Mouse (Mus musculus) kidney, adult 8-10 months (tissue): ENCODE data around the gene Ttc41.

Experiments used
- DNase-seq, 2 experiments: peaks; one replicate each; pipeline ENCODE4 v3.0.0; 2022

The Ttc41 gene

DNA sequence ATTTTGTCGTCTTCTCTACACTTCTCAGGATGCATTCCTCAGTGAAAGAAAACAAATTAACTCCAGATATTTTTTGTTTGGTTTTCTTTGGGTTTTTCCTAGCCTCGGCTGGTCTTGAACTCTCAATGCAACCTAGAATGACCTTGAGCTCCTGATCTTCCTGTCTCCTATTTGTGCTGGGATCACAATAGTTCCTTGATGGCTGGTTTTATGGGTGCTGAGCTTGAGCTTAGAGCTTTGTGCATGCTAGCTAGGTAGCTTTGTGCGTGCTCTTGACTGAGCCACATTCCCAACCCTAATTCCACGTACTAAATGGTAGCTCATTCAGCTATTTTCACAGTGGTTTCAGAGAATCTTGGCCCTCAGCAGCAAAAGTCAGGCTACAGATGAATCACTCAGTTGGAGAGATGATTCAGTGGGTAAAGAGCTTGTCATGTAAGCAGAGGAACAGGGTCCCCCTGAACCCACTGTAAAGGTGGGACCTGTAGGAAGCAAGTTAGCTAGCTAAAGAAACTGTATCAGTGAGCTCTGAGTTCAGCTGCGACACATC, 78.6 kb downstream of the Ttc41 start:
- DNase-seq, result no peak

DNA sequence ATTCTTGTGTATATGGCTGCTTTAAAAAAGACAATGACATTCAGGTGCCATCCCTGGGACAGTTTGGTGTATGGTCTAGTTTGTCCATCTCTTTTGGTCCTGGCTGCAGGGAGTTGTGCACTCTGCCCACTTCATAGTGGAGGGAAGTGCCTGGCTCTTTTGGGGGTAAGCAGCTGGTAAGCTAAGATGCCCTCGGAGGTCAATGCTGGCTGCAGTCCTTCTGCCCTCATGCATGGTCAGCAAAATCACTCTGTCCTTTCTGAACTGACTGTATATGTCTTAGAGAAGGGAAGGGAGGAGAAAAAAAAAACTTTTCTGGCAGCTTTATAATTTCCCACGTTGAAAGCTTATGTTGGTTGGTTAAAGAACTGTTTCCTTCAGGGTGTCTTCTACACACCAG, 79.8 kb downstream of the Ttc41 start:
- DNase-seq, result peak; percentile 28 to 37

DNA sequence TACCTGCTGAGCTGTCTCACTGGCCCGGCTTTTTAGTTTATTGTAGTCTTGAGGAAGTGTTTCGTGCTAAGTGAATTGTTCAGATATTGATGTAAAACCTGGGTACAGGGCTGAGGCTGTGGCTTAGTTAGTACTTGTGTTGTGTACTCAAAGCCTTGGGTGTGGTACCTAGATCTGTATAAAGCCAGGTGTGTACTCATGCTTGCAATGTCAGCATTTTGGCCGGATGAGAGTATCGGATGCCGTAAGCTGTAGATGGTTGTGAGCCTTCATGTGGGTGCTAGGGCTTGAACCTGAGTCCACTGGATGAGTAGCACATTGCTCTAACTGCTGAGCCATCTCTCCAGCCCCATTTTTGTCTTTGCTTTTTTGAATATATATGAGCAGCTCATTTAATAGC, 80.5 kb downstream of the Ttc41 start:
- DNase-seq, result no peak

DNA sequence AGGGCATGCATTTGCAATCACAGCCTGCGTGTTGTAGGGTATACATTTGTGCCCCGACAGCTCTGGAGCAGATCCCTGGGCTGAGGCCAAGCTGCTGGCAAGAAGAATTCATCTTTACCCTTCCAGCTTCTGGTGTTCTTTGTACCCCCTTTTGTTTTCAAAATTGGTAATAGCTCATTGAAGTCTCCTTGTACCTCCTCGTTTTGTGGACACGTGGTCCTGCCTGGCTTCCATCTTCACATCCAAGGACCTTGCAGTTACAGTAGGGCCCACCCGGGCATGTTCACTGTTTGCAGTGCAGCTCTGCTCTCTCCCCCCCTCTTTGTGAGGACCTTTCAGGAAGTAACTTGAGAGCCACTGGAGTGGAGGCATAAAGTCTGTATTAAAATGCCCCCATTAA, 82.6 kb downstream of the Ttc41 start:
- DNase-seq, result no peak

DNA sequence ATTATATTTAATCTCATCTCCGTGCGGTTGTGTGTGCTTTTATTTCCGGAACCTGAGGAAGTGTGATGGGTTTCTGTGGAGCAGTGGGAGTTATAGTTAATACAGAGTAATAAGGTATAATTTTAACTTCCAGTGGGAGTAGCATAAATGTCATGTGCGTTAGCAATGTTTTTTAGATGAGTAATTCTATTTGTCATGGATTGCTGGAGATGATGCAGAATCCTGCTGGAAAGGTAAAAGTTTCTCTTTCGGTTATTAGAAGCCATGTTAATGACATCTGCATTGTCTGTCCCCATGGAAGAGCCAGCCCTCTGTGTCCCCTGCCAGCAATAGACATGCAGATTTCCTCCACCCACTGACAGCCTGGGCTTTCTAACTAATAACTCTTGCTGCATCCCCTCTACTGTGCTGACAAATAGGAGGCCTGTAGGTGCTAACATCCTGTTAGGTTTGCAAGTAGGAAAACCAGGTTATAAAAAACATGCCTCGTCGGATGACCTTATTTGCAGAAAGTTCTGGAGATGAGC, 83.6 kb downstream of the Ttc41 start:
- no peak for DNase-seq

DNA sequence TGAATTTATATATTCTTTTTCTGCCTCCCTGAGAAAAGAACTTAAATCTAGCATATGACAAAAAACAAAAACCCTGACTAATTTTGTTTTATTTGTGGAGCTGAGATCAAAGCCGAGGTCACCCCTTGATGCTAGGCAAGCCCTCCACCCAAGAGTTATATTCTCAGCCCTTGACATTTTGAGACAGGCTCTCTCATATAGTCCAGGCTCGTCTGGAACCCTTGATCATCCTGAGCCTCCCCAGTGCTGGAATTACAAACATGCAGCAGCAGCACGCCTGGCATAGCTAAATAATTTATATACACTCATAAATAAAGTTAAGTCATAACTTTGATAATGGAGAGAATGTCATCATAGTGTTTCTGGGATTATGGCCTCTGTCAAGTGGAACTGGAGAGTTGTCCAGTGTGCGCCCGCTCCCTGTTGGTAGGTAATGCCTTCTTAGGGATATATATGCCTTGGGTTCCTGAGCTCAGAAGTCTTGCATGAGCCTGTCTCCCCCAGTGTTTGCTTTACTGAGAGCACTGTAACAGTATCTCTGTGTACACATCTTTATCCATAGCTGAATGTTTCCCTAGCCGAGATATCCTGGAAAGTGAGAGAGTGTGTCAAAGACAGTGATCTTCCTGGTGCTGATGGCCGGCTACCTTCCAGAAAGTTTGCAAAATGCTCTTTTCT, 86.0 kb downstream of the Ttc41 start:
- DNase-seq, result no peak

DNA sequence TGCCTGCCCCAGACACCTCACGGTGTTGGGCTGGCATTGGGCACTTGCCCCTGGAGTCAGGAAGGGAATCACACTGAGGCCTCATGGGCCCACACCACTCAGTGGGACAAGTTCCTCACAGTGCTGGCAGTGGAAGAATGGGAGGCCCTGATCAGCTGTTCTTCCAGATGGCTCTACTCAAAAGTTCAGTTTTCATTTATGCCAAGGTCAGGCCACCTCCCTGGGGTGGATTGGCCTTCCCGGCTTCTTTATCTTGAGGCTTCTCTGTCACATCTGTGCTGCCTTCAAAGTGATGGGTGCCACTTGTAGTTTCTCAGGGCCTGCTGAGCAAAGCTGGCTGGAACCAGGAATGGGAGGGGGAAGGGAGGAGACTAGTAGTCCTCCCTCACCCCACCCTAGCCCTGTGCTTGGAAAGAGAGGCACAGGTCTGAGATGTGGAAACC, 87.9 kb downstream of the Ttc41 start:
- DNase-seq, result no peak

DNA sequence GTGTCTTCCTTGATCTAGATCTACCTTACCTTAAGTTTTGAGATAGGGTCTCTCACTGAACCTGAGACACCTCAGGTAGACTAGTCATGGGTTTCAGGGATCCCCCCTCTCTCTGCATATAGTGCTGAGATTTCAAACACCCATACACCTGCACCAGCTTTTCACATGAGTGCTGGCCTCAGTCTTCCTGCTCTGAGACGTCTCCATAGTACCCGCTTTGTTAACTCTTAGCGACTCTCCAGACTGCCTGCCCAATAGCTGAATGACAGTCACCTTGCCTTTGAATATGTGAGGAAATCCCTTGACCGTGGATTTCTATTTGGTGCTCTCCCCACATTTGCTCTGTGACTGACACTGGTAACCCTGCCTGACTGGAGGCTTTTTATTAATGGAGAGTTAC, 88.6 kb downstream of the Ttc41 start:
- DNase-seq, result no peak

DNA sequence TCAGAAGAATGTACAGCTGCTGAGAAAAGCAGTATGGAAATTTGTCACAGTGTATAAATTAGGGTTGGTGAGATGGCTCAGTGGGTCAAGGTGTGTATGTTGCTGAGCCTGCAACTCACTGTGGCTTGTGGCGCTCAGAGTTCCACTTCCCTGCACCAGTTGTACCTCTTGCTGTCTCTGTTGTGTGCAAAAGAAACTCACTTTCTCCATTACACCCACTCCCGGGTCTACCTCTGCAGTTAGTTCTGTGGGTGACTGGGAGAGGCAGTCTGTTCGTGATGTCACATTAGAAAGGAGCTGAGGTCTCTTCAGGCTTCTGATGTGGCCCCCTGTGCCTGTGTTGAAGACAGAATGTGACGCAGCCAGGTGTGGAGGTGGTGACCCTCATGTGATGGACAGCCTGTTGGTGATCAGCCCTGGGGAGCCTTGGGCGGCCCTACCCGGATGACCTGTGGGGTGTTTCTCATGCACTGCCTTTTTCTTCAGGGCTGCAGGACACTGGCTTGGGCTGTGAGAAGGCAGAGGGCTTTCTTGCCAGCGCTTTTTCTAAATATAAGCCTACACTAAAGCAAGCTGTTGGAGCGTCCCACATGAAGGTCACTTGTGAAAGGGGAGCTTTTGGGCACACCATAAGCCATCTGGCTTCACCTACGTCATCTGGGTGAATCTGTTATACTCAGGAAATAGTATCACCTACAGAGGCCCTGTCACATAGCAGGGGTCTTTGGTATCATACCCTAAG, 89.4 kb downstream of the Ttc41 start:
- no peak for DNase-seq

DNA sequence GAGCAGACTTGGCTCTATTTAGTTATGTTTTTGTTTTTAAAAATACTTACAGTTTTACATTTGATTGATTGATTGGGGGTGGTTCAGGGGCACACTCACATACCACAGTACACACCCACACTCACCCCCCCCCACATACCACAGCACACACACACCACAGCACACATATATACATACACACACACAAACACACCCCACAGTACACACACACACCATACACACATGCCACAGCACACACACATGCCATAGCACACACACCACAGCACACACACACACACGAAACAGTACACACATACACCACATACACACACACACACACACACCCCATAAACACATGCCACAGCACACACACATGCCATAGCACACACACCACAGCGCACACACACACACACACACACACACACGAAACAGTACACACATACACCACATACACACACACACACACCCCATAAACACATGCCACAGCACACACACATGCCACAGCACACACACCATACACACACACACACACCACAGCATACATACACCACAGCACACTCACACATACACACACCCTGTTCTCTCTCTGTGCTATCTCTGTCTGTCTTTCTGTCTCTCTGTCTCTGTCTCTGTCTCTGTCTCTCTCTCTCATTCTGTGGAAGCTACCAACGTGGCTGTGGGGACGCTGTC, 90.6 kb downstream of the Ttc41 start:
- DNase-seq, result no peak

DNA sequence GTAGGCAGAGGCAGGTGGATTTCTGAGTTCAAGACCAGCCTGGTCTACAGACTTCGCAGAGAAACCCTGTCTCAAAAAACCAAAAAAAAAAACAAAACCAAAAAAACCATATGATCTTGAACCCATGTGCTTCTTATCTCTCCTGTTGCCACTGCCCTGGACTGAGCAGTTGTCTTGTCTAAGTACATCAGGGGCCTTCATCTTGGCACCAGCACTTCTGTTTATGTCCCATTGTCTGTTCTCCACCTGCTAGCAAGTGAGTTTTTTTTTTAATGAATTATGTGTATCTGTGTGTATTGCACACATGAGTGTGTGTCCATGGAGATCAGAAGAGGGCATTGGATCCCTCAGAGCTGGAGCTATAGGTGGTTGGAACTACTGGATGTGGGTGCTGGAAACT, 101.8 kb downstream of the Ttc41 start:
- no peak for DNase-seq

DNA sequence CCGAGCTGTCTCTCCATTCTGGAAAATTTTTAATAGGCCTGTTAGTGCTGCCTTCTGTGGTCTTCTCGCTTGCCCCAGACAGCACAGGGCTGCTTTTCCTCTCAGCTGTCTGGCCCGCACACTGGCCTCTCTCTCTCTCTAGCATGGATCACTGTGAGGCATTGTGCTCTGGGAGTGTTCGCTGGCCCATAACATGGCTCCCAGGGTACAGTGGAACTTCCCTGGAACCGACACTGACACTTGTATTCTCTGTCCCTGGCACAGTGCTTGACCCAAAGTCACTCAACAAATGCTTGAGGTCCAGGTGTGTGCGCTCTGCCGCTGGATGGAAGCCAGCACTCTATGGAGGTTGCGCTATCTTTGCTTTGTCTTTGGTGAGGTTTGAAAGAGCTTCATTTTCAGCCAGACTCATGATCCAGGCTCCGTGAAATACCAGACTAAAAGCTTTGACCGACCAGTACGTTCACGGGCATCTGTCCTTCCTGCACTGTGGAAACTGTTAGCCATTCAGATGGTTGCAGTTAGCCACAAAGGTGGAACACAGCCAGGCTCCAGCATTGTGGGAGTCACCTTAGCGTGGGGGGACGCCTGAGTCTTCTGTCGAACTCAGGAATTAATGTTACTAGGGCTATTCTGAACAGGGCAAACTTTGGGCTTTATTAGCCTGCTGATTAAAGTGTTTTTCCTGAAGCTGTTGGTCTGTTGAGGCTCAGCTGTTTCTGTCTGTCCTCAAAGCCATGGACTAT, 102.6 kb downstream of the Ttc41 start:
- no peak for DNase-seq

DNA sequence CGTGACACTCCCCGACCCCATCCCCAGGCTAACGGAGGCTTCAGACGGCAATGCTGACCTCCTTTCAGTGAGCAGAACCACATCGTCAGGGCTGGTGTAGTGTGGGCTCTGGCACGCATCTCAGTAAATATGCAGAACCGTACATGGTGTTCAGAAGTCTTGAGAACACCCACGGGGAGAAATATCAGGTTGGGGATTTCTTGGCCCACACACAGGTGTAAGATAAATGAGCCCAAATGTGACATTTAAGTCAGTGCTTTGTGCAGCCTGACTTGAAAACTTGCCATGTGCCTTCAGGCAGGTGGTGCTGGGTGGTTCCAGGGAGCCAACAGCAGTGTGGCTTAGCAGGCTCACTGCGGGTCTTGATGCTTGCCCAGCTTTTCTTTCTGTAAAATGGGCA, 104.4 kb downstream of the Ttc41 start:
- DNase-seq, result no peak

DNA sequence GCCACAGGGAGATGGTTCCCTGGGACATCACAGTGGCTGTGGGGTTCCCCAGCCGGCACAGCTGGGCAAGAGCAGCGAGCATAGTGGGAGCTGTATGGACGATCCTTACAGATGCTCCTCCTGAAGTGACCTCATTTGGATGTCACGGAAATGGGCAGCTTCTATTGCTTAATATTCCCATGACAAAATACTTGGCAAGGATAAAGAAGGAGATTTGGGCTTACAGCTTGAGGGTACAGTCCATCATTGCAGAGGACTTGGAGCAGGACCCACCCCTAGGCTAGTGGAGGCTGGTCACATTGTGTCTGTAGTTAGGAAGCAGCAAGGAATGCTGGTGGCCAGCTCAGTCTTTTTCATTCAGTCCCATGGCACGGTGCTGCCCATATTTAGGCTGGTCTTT, 105.0 kb downstream of the Ttc41 start:
- DNase-seq, result no peak

DNA sequence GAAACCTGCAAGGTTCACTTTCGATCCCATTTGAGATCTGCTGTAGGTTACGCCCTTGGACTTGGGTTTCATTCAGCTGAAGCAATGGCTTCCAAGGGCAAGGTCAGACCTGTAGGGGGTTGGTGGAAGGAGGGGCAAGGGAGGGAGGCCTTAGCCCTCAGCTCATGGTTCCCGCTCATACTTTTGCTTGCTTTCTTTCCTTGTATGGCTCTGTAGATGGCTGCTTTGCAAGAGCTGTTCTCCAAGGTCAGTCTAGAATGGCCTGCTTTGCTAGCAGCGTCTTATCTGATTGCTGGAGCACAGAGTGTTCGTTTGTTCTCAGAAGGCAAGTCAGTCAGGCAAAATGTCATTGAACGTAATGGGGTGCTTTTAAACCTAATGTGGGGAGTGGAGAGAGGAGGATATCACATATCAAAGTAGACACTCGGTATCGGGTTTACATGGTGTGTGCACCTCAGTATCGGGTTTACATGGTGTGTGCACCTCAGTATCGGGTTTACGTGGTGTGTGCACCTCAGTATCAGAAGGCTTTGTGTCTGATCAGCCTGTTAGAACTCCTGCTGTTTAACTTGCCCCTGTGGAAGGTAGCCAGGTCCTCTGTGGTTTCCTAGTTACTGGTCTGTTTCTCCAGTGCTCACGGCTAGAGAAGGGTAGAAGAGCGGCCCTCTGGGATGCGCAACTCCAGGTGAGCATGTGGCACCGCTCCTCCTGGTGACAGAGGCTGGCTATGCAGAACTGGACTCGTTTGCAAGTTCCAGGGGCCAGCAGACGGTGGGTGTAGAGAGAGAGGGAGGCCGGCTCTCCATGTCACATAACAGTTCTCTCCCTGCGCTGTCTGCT, 108.9 kb downstream of the Ttc41 start:
- peak; percentile 31 to 50 for DNase-seq

DNA sequence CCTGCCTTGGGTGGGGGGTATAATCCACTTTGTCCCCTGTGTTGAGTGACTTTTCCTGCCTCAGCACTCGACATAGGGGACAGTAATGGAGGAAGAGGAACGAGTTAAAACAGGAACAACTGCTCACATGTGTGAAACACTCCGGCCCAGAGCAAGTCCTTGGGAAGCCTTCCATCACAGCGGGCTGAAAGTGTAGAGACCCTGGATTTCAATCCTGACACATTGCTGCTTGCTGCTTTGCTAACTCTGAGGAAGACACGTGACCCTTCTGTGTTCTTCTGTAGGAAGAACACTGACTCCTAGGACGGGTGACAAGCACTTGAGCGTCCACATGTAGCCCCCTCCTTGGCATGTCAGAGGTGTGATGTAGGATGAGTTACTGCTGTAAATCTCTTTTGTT, 109.5 kb downstream of the Ttc41 start:
- DNase-seq, result no peak

DNA sequence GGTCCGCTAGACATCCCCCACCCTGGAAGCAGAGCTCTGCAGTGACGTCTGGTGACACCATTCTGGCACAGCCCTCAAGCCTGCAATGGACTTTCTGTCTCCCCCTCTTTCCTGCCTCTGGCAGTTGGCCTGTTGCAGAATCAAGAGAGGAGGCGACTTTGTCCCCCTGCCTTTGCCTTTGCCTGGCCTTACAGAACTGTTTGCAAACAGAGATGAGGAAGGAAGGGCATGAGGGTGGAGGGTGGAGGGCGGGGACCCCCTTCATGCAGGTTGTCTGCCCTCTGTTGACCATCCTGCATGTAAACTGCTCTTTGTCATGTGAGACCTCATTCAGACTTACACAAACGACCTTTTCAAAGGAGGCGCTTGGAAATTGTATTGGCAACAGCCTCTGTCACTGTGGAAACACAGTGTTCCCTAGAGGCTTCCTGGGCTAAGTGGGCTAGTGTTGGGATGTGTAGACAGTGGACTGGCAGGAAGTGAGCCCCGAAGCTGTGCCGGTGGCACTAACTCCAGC, 114.1 kb downstream of the Ttc41 start:
- no peak for DNase-seq

DNA sequence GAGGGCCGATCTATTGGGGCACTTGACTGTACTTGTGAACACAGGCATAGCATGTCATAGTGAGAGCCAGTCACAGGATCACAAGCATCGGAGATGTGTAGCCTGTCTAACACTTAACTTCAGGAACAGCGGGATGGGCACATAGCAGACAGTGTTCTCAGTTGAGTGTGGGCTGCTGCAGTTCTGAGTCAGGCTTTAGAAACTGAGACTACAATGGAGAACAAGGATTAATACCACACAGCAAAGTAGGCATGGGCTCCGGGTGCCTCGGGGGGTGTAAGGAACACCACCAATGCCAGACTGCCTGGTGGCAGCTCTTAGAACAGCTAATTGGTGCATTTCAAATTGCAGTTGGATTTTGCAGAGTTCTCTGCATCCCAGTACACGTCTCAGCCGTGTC, 115.4 kb downstream of the Ttc41 start:
- DNase-seq, result no peak

DNA sequence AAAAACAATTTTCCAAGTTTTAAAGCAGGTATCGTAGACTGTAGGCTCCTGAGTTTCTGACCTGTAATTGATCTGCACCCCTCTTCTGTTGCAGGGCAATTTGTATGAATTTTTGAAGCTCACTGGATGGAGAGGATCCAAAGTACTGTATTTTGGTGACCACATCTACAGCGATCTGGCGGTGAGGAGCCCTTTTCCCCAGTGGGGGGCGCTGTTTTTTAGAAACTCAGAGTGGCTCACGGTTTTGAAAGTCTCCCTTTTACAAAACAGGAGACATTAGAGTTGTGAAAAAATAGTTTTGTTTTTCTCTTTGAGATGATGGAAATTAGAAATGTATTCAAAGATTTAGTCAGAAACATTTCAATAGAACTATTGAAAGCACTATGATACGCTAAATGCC, 118.5 kb downstream of the Ttc41 start:
- DNase-seq, result no peak

DNA sequence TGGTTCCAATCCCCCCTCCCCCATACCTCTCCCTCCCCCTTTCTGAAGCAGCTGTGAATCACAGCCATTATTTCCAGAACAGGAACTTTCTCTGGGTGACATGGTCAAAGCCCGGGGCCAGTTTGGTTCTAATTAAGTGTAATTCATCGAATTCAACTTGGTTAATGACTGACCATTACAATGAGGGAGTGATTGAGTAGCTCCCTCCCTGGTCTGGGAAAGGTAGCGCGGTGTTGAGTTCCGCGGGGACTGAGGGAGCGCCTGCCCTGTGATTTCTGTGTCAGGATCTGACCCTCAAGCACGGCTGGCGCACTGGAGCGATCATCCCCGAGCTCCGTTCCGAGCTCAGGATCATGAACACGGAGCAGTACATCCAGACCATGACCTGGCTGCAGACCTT, 119.3 kb downstream of the Ttc41 start:
- peak; percentile 51 to 62 for DNase-seq

DNA sequence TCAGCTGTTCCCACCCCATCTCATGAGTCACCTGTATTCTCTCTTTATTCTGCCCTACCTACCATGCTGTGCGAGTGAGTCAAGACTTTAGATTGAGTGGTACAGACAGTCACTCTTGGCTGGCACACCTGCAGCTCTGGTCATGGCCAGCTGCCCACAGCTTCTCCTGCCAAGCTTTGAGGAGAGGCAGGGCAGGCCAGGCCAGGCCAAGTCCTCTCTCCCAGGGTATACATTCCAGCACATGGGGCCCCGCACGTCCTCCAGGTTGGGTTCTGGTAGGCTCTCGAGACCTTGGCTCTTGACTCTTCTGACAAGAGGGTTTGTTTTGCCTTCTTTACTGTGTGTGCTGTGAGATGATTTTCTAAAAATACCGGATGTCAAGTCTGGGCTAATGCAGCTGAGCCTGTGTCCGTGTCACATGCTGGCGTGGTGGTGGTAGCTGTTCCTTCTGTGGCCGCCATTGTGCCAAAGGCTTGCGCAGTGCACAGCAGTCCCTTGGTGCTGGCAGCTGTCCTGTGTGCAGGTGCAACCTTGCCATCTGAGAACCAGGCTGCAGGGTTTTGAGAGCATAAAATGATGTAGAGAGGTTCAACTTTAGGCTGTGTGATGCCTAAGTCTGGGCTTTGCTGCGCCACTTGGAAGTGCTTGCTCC, 120.4 kb downstream of the Ttc41 start:
- DNase-seq, result peak; percentile 84 to 88
